Mouse (Mus musculus) lung, adult 2 months (tissue): ENCODE results near the gene Itga10. TPM values are rescaled to one million over a fixed set of nuclear protein-coding genes. Genes with fewer than 3 reads are reported as not detected.
A peak's percentile ranks its signal among the peaks of the same experiment; 100 is the strongest.

Experiments
- DNase-seq: peaks from one replicate; pipeline ENCODE4 v3.0.0; 2022
- H3K4me1 ChIP-seq: fragments of 200-500 bp; 2 replicates; pipeline ENCODE4 v1.6.1; 2011; ENCODE audit warnings: low read length; ENCODE audit not compliant: control insufficient read depth, insufficient read depth
- H3K4me3 ChIP-seq: fragments of 200-500 bp; replicated peaks from 2 replicates; pipeline ENCODE3; 2011; ENCODE audit warnings: low read depth, mild to moderate bottlenecking, control low read depth, low read length; ENCODE audit errors: extremely low read depth
- CTCF ChIP-seq: fragments of 200-500 bp; IDR thresholded peaks from 2 replicates; pipeline ENCODE4 v1.5.1; 2011; ENCODE audit warnings: mild to moderate bottlenecking, low read length, control low read depth; ENCODE audit not compliant: insufficient read depth
- POLR2A ChIP-seq: fragments of 200-500 bp; IDR thresholded peaks from 2 replicates; pipeline ENCODE4 v1.6.1; 2011; ENCODE audit warnings: low read depth, mild to moderate bottlenecking, control low read depth, low read length, borderline replicate concordance; ENCODE audit errors: extremely low read depth
- WGBS: fragments of 180-500 bp; shearing (Covaris S2); methylation state at CpG from one replicate; pipeline ENCODE4 v1.1.7; 2018; 5-methylcytosine and 5-hydroxymethylcytosine counted together
- polyA plus RNA-seq: library from polyadenylated mRNA; depleted of rRNA; stranded (reverse); fragments of >200 nt; gene quantifications from 2 replicates; pipeline ENCODE4 v1.2.3, GENCODE M21; 2012; rRNA removed

Itga10 gene
- polyA plus RNA-seq, 1 experiment: 2.3 TPM

DNA sequence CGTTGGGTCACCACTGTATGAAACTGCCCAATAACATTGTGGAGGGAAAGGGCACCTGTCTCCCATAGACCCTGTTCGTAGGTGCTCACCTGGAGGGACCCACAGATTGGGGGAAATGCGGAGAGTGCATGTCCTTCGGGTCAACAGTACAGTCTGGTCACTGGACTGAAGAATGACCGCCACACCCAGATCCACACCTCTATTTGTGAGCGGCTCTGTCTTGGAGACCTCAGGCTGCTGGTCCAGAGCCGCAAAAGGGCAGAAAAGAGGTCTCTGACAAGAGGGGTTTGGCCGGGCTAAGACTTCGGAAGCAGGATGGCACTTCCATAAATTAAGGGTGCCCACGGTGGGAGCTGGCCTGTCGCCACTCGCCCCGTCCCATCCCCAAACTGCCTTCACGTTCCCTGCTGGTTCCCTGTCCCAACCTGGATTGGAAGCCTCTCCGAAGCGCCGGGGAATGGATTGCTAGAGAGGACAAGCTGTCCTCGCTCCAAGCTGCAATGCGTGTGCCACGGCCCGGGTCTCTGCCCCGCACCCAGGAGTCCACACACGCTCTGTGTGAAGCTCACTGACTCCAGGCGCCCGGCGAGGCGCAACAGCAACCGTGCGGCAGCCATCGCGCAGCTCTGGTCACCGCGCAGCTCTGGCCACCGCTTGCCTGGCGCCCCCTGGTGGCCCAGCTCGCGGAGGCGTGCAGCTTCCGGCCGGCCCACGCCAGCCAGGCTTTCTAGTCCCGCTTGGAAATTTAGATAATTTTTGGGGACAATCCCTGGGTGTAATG, 62.7 kb downstream of the Itga10 start, which contains the start of gene Nudt17:
Nudt17 (minus strand) TSS at position 660 of the 781 bp plus-strand sequence.
- 4% methylated on average over 42 of the region's 42 CpGs for WGBS
- peak; percentile 80 for DNase-seq
- Histone ChIP-seq H3K4me1 (peaks cover 4% of the 10 kb centered on the region; the same call in 1 of the 2 replicates), H3K4me3 (peak within 1 kb of the TSS; percentile 61)
- TF ChIP-seq CTCF (peak; percentile 53), POLR2A (no peak)

DNA sequence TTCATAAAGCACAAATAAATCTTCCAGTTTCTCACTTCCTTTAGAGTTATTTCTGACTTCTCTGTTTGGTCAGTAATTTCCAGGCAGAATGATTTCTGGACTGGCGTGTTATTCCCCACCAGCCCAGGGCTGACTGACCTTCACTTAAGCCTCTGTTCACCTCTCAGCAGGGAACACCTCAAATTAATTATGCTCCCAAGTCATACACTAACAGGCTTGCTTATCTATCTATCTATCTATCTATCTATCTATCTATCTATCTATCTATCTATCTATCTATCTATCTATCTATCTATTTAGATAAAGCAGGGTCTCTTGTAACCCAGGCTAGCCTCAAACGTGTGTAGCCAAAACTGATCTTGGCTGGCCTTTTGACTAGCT, 63.3 kb downstream of the Itga10 start:
- Histone ChIP-seq H3K4me3 (no peak overlapping the region), H3K4me1 (peaks cover 4% of the 10 kb centered on the region; the same call in 1 of the 2 replicates)
- TF ChIP-seq POLR2A (no peak), CTCF (no peak)
- no peak for DNase-seq
- 59% methylated on average over 2 of the region's 2 CpGs for WGBS

Other genes with a start within 250 kb of the Itga10 start
- not detected in 2 replicates for gene BC107364, start 193.3 kb upstream of the Itga10 start, polyA plus RNA-seq
- gene Hfe2, start 120.4 kb upstream of the Itga10 start, polyA plus RNA-seq: 4.6 and 13.8 TPM in 2 replicates
- gene Txnip, start 87.6 kb upstream of the Itga10 start, polyA plus RNA-seq: 687 and 806 TPM in 2 replicates
- gene Gm16253, start 68.6 kb upstream of the Itga10 start, polyA plus RNA-seq: not detected in 2 replicates
- 18.3 and 21.3 TPM in 2 replicates for gene Polr3gl, start 51.4 kb upstream of the Itga10 start, polyA plus RNA-seq
- 0.27 and 0.44 TPM in 2 replicates for gene Ankrd34a, start 48.9 kb upstream of the Itga10 start, polyA plus RNA-seq
- 20.6 and 34.4 TPM in 2 replicates for gene Lix1l, start 44.4 kb upstream of the Itga10 start, polyA plus RNA-seq
- 5.0 and 12.2 TPM in 2 replicates for gene Rbm8a, start 15.7 kb upstream of the Itga10 start, polyA plus RNA-seq
- gene Pex11b, start 10.2 kb upstream of the Itga10 start, polyA plus RNA-seq: 24.0 and 40.1 TPM in 2 replicates
- gene Gm42957, start 10.1 kb upstream of the Itga10 start, polyA plus RNA-seq: 0.02 and 0.18 TPM in 2 replicates
- 1.4 and 3.6 TPM in 2 replicates for gene Ankrd35, start 24.5 kb downstream of the Itga10 start, polyA plus RNA-seq
- 39.3 and 44.1 TPM in 2 replicates for gene Pias3, start 50.8 kb downstream of the Itga10 start, polyA plus RNA-seq
- gene Nudt17, start 63.0 kb downstream of the Itga10 start, polyA plus RNA-seq: 3.8 and 4.7 TPM in 2 replicates
- 16.7 and 29.8 TPM in 2 replicates for gene Polr3c, start 82.0 kb downstream of the Itga10 start, polyA plus RNA-seq
- 16.3 and 16.4 TPM in 2 replicates for gene Rnf115, start 82.1 kb downstream of the Itga10 start, polyA plus RNA-seq
- gene Pdzk1, start 183.7 kb downstream of the Itga10 start, polyA plus RNA-seq: 0.06 and 0.14 TPM in 2 replicates
- gene Cd160, start 183.8 kb downstream of the Itga10 start, polyA plus RNA-seq: 0.18 and 0.34 TPM in 2 replicates